Mouse (Mus musculus): ENCODE results near the gene Scamp2.

Scamp2 gene

GRCm38 (mm10) chr9:57597929-57598382 lies 37.2 kb downstream of the Scamp2 start:
- DNase-seq: no peak

GRCm38 (mm10) chr9:57598851-57599563 lies 38.3 kb downstream of the Scamp2 start:
- no peak for DNase-seq

- no peak for DNase-seq
Measured at GRCm38 (mm10) chr9:57600620-57601352, 40.0 kb downstream of the Scamp2 start.

GRCm38 (mm10) chr9:57601353-57601706 lies 40.6 kb downstream of the Scamp2 start:
- DNase-seq: no peak

- DNase-seq: no peak
Measured at GRCm38 (mm10) chr9:57602098-57602497, 41.4 kb downstream of the Scamp2 start.

GRCm38 (mm10) chr9:57604875-57605274 lies 44.1 kb downstream of the Scamp2 start:
- DNase-seq: no peak

- no peak for DNase-seq
Measured at GRCm38 (mm10) chr9:57605503-57605902, 44.8 kb downstream of the Scamp2 start.

GRCm38 (mm10) chr9:57606139-57606851 lies 45.6 kb downstream of the Scamp2 start, which contains the start of gene Cplx3:
Cplx3 (minus strand) TSS chr9:57606281.
- peak; percentile 90 for DNase-seq

- DNase-seq: no peak
Measured at GRCm38 (mm10) chr9:57609803-57610202, 49.1 kb downstream of the Scamp2 start.

GRCm38 (mm10) chr9:57610359-57610826 lies 49.6 kb downstream of the Scamp2 start:
- DNase-seq: no peak

- DNase-seq: no peak
Measured at GRCm38 (mm10) chr9:57612587-57612986, 51.8 kb downstream of the Scamp2 start.

GRCm38 (mm10) chr9:57613975-57614374 lies 53.2 kb downstream of the Scamp2 start:
- peak; percentile 91 for DNase-seq

GRCm38 (mm10) chr9:57614786-57615185 lies 54.0 kb downstream of the Scamp2 start:
- no peak for DNase-seq

GRCm38 (mm10) chr9:57617556-57618169 lies 56.9 kb downstream of the Scamp2 start:
- peak; percentile 89 for DNase-seq

- DNase-seq: peak; percentile 86
Measured at GRCm38 (mm10) chr9:57618854-57619253, 58.1 kb downstream of the Scamp2 start.

- DNase-seq: no peak
Measured at GRCm38 (mm10) chr9:57620674-57621073, 59.9 kb downstream of the Scamp2 start, which contains the start of gene Lman1l. Lman1l (minus strand) TSS chr9:57620774.

GRCm38 (mm10) chr9:57624295-57624694 lies 63.6 kb downstream of the Scamp2 start:
- peak; percentile 85 for DNase-seq

GRCm38 (mm10) chr9:57625674-57626500 lies 65.1 kb downstream of the Scamp2 start:
- peak; percentile 92 for DNase-seq

GRCm38 (mm10) chr9:57627191-57627590 lies 66.4 kb downstream of the Scamp2 start:
- DNase-seq: peak; percentile 92

- DNase-seq: peak; percentile 90
Measured at GRCm38 (mm10) chr9:57627892-57628291, 67.1 kb downstream of the Scamp2 start.

GRCm38 (mm10) chr9:57628717-57629116 lies 68.0 kb downstream of the Scamp2 start:
- peak; percentile 93 for DNase-seq

Data from heart, adult 11 months (tissue).